Mouse (Mus musculus): Measurements from ENCODE around the gene Socs7. TPM values are rescaled to one million over a fixed set of nuclear protein-coding genes. Genes with fewer than 3 reads are reported as not detected.
A peak's percentile ranks its signal among the peaks of the same experiment; 100 is the strongest.

The Socs7 gene
- polyA plus RNA-seq, 1 experiment = 9.2 TPM

GRCm38 (mm10) chr11:97383017-97383416, 20.7 kb downstream of the Socs7 start:
- H3K4me1 ChIP-seq (ENCODE audit: control insufficient read depth, insufficient read depth, low read length) = peaks cover 2% of the 10 kb centered on the region; the same call in 1 of the 2 replicates
- TF ChIP-seq CTCF (IDR thresholded peaks at IDR 0.05; ENCODE audit: low read depth, low read length) (no peak), POLR2A (IDR thresholded peaks at IDR 0.05; ENCODE audit: borderline replicate concordance, low read depth, low read length) (no peak)
- H3K4me3 ChIP-seq (ENCODE audit: insufficient read depth, low read length) = no peak overlapping the region
- no peak overlapping the region for H3K27ac ChIP-seq (ENCODE audit: insufficient read depth, low read depth, low read length)

GRCm38 (mm10) chr11:97383764-97384163, 21.4 kb downstream of the Socs7 start:
- H3K27ac ChIP-seq (ENCODE audit: insufficient read depth, low read depth, low read length) = no peak overlapping the region
- peaks cover 2% of the 10 kb centered on the region; the same call in 1 of the 2 replicates for H3K4me1 ChIP-seq (ENCODE audit: control insufficient read depth, insufficient read depth, low read length)
- no peak overlapping the region for H3K4me3 ChIP-seq (ENCODE audit: insufficient read depth, low read length)
- TF ChIP-seq CTCF (IDR thresholded peaks at IDR 0.05; ENCODE audit: low read depth, low read length) (no peak), POLR2A (IDR thresholded peaks at IDR 0.05; ENCODE audit: borderline replicate concordance, low read depth, low read length) (no peak)

GRCm38 (mm10) chr11:97387811-97388210, 25.5 kb downstream of the Socs7 start:
- Histone ChIP-seq H3K4me1 (ENCODE audit: control insufficient read depth, insufficient read depth, low read length) (peaks cover 2% of the 10 kb centered on the region; the same call in 1 of the 2 replicates), H3K27ac (ENCODE audit: insufficient read depth, low read depth, low read length) (no peak overlapping the region), H3K4me3 (ENCODE audit: insufficient read depth, low read length) (no peak overlapping the region)
- TF ChIP-seq CTCF (IDR thresholded peaks at IDR 0.05; ENCODE audit: low read depth, low read length) (no peak), POLR2A (IDR thresholded peaks at IDR 0.05; ENCODE audit: borderline replicate concordance, low read depth, low read length) (no peak)

DNA sequence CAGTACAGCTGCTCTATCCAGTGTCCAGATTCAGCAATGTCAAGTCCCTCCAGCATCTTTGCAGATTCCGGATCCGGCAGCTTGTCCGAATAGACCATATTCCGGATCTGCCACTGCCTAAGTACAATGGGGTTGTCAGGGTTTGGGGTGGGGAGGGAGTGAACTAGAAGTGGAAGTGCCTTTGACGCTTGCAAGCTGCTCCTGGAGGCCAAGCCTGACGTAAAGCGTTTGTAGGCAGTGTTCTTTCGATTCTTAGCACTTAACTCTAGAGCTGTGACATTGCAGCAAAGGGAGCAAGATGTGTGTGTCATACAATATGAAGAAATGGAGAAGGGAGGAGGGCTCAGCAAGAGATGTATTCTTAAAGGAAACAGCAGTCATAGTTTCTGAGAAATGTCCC, 26.8 kb downstream of the Socs7 start:
- peaks cover 7% of the 10 kb centered on the region; the same call in 1 of the 2 replicates for H3K4me1 ChIP-seq (ENCODE audit: control insufficient read depth, insufficient read depth, low read length)
- TF ChIP-seq CTCF (IDR thresholded peaks at IDR 0.05; ENCODE audit: low read depth, low read length) (no peak), POLR2A (IDR thresholded peaks at IDR 0.05; ENCODE audit: borderline replicate concordance, low read depth, low read length) (no peak)
- H3K4me3 ChIP-seq (ENCODE audit: insufficient read depth, low read length) = no peak overlapping the region
- no peak overlapping the region for H3K27ac ChIP-seq (ENCODE audit: insufficient read depth, low read depth, low read length)

DNA sequence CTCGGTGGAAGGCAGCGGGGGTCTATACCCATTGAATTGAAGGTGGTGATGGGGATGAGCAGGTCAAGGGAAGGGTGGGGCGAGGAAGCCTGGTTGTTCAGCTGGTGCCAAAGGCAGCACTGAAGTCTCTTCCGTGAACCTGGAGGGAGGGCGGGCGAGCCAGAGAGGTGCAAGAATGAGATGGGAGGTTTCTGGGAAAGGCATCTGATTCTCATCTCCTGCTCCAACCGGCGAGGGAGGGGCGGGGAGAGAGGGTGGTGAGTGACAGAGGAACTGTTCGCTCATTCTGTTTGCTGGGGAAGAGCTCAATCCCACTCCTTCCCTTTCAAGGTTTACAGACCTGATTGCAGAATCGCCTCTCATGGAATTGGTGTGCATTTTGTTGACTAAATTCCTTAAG, 31.3 kb downstream of the Socs7 start:
- Histone ChIP-seq H3K4me3 (ENCODE audit: insufficient read depth, low read length) (no peak overlapping the region), H3K27ac (ENCODE audit: insufficient read depth, low read depth, low read length) (no peak overlapping the region), H3K4me1 (ENCODE audit: control insufficient read depth, insufficient read depth, low read length) (peaks cover 10% of the 10 kb centered on the region)
- TF ChIP-seq CTCF (IDR thresholded peaks at IDR 0.05; ENCODE audit: low read depth, low read length) (no peak), POLR2A (IDR thresholded peaks at IDR 0.05; ENCODE audit: borderline replicate concordance, low read depth, low read length) (no peak)

DNA sequence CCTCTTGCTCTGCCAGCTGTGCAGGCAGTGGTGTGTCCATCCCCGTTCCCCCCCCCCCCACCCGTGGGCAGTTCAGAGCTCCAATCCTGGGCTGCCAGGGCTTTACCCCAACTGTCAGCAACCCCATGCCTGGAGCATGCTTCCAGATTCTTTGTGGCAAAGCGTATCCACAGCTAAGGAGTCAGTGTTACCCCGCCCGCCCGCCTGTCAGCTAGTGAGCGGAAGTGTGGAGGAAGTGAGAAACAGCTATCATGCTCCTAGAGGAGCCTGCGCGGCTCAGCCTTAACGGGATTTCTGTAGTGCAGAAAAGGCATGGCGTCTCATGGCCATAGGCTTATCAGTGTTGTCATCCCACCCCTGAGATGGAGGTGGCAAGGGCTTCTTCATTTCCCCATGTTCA, 31.8 kb downstream of the Socs7 start:
- no peak overlapping the region for H3K4me3 ChIP-seq (ENCODE audit: insufficient read depth, low read length)
- TF ChIP-seq CTCF (IDR thresholded peaks at IDR 0.05; ENCODE audit: low read depth, low read length) (no peak), POLR2A (IDR thresholded peaks at IDR 0.05; ENCODE audit: borderline replicate concordance, low read depth, low read length) (no peak)
- no peak overlapping the region for H3K27ac ChIP-seq (ENCODE audit: insufficient read depth, low read depth, low read length)
- H3K4me1 ChIP-seq (ENCODE audit: control insufficient read depth, insufficient read depth, low read length) = peaks cover 10% of the 10 kb centered on the region

GRCm38 (mm10) chr11:97398506-97398905, 36.2 kb downstream of the Socs7 start:
- Histone ChIP-seq H3K4me3 (ENCODE audit: insufficient read depth, low read length) (no peak overlapping the region), H3K27ac (ENCODE audit: insufficient read depth, low read depth, low read length) (no peak overlapping the region), H3K4me1 (ENCODE audit: control insufficient read depth, insufficient read depth, low read length) (peaks cover 22% of the 10 kb centered on the region)
- TF ChIP-seq POLR2A (IDR thresholded peaks at IDR 0.05; ENCODE audit: borderline replicate concordance, low read depth, low read length) = no peak
- TF ChIP-seq CTCF (IDR thresholded peaks at IDR 0.05; ENCODE audit: low read depth, low read length) = no peak

GRCm38 (mm10) chr11:97399958-97400710, 37.8 kb downstream of the Socs7 start:
- peak overlapping the region; percentile 56 for H3K4me3 ChIP-seq (ENCODE audit: insufficient read depth, low read length)
- H3K27ac ChIP-seq (ENCODE audit: insufficient read depth, low read depth, low read length) = no peak overlapping the region
- TF ChIP-seq CTCF (IDR thresholded peaks at IDR 0.05; ENCODE audit: low read depth, low read length) (peak; percentile 81), POLR2A (IDR thresholded peaks at IDR 0.05; ENCODE audit: borderline replicate concordance, low read depth, low read length) (no peak)
- H3K4me1 ChIP-seq (ENCODE audit: control insufficient read depth, insufficient read depth, low read length) = peaks cover 16% of the 10 kb centered on the region

GRCm38 (mm10) chr11:97401082-97401481, 38.7 kb downstream of the Socs7 start:
- no peak for TF ChIP-seq POLR2A (IDR thresholded peaks at IDR 0.05; ENCODE audit: borderline replicate concordance, low read depth, low read length)
- no peak for TF ChIP-seq CTCF (IDR thresholded peaks at IDR 0.05; ENCODE audit: low read depth, low read length)
- Histone ChIP-seq H3K27ac (ENCODE audit: insufficient read depth, low read depth, low read length) (no peak overlapping the region), H3K4me3 (ENCODE audit: insufficient read depth, low read length) (no peak overlapping the region), H3K4me1 (ENCODE audit: control insufficient read depth, insufficient read depth, low read length) (peaks cover 21% of the 10 kb centered on the region)

DNA sequence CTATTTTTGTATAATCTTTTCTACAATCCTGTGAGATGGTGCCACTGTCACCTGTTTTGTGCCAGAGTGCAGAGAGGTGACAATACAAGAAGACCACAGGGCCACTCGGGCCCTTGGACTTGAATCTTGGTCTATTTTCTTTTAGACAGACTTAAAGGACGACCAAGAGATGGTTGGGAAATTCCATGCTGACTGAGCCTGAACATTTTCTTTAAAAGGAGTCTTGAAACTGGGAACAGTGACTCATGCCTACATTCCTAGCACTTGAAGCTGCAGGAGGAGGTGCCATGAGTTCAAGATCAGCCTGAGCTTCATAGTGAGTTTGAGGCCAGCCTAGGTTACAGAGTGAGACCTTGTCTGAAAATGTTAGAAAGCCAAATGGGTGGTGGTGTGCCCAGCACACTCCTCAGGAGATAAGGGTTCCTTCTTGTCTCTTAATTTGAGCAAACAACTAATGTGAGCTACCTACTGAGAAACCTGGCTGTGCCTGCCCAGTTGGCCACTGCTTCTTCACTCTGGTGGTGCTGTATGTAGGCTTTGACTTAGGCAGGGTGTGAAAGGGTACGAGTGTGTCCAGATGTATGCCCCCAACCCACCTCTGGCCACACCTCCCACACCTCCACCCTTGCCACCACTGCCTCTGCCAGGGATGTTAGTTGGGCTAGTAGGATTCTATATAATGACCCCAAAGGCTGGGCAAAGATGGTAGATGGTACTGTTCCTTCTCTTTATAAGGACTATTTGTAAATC, 39.5 kb downstream of the Socs7 start:
- no peak for TF ChIP-seq CTCF (IDR thresholded peaks at IDR 0.05; ENCODE audit: low read depth, low read length)
- no peak for TF ChIP-seq POLR2A (IDR thresholded peaks at IDR 0.05; ENCODE audit: borderline replicate concordance, low read depth, low read length)
- Histone ChIP-seq H3K4me1 (ENCODE audit: control insufficient read depth, insufficient read depth, low read length) (peaks cover 21% of the 10 kb centered on the region), H3K27ac (ENCODE audit: insufficient read depth, low read depth, low read length) (no peak overlapping the region; the same call in 1 of the 2 replicates), H3K4me3 (ENCODE audit: insufficient read depth, low read length) (no peak overlapping the region)
